Mouse (Mus musculus) embryonic facial prominence, embryonic 11.5 days (tissue): Measurements from ENCODE around the gene Lct. TPM values are rescaled to one million over a fixed set of nuclear protein-coding genes. Genes with fewer than 3 reads are reported as not detected.

Source experiments
- ATAC-seq: fragments of 200-750 bp; cut with Nextera tagmentation; replicated peaks from 2 replicates; pipeline ENCODE4 v1.8.0; 2017; ENCODE audit warnings: low read depth; ENCODE audit not compliant: insufficient number of reproducible peaks, low FRiP score, low TSS enrichment
- DNase-seq: peaks from one replicate; pipeline ENCODE4 v3.0.0-alpha.2; 2015; ENCODE audit warnings: low spot score
- H3K27ac ChIP-seq: fragments of 300-500 bp; sonication (generic); replicated peaks from 2 replicates; pipeline ENCODE4 v1.5.1; 2014; ENCODE audit warnings: mild to moderate bottlenecking, low read depth, low read length, control low read depth
- H3K27me3 ChIP-seq: fragments of 300-500 bp; sonication (generic); 2 replicates; pipeline ENCODE4 v1.6.1; 2014; ENCODE audit warnings: mild to moderate bottlenecking, low read length, moderate library complexity, mixed read lengths; ENCODE audit not compliant: control insufficient read depth, insufficient read depth
- H3K36me3 ChIP-seq: fragments of 300-500 bp; sonication (generic); replicated peaks from 2 replicates; pipeline ENCODE4 v1.6.1; 2014; ENCODE audit warnings: low read depth, mild to moderate bottlenecking, low read length, moderate library complexity, mixed read lengths; ENCODE audit not compliant: control insufficient read depth, insufficient read depth
- H3K4me1 ChIP-seq: fragments of 300-500 bp; sonication (generic); 2 replicates; pipeline ENCODE4 v1.6.1; 2014; ENCODE audit warnings: low read length, mixed read lengths; ENCODE audit not compliant: control insufficient read depth, insufficient read depth
- H3K4me2 ChIP-seq: fragments of 300-500 bp; sonication (generic); 2 replicates; pipeline ENCODE4 v1.6.1; 2014; ENCODE audit warnings: low read depth, mild to moderate bottlenecking, control low read depth, low read length, moderate library complexity
- H3K4me3 ChIP-seq: fragments of 300-500 bp; sonication (generic); 2 replicates; pipeline ENCODE4 v1.5.1; 2014; ENCODE audit warnings: low read depth, low read length, control low read depth
- H3K9ac ChIP-seq: fragments of 300-500 bp; sonication (generic); replicated peaks from 2 replicates; pipeline ENCODE4 v1.6.1; 2014; ENCODE audit warnings: mild to moderate bottlenecking, control low read depth, low read length
- H3K9me3 ChIP-seq: fragments of 300-500 bp; sonication (generic); replicated peaks from 2 replicates; pipeline ENCODE4 v1.6.1; 2016; ENCODE audit warnings: mild to moderate bottlenecking, low read length, inconsistent platforms, mixed read lengths; ENCODE audit not compliant: control insufficient read depth
- WGBS: fragments of 180-500 bp; shearing (Covaris S2); extraction: QIAGEN DNeasy Blood & Tissue Kit; methylation state at CpG from one replicate; pipeline ENCODE4 v1.1.7; 2014; 5-methylcytosine and 5-hydroxymethylcytosine counted together
- polyA plus RNA-seq: library from polyadenylated mRNA; unstranded; fragments of >200 nt; fragmentation: Nextera tagmentation; extraction: Ambion mirVana; gene quantifications from 2 replicates; pipeline ENCODE4 v1.2.1, GENCODE M21; 2014

The Lct gene
- polyA plus RNA-seq, 1 experiment from 2014 or later = 0.18 TPM

GRCm38 (mm10) chr1:128358276-128358675 is 30.2 kb upstream of the Lct start:
- Histone ChIP-seq H3K36me3 (no peaks in the 10 kb centered on the region; the same call in 1 of the 2 replicates), H3K9me3 (no peaks in the 10 kb centered on the region), H3K27me3 (no peaks in the 10 kb centered on the region), H3K27ac (no peak overlapping the region), H3K9ac (peak overlapping the region; percentile 84), H3K4me1 (no peaks in the 10 kb centered on the region; the same call in 1 of the 2 replicates), H3K4me2 (peak overlapping the region; percentile 58), H3K4me3 (peak overlapping the region; percentile 74)
- no peak for DNase-seq
- ATAC-seq = no peak
- WGBS = 72% methylated on average over 6 of the region's 6 CpGs

DNA sequence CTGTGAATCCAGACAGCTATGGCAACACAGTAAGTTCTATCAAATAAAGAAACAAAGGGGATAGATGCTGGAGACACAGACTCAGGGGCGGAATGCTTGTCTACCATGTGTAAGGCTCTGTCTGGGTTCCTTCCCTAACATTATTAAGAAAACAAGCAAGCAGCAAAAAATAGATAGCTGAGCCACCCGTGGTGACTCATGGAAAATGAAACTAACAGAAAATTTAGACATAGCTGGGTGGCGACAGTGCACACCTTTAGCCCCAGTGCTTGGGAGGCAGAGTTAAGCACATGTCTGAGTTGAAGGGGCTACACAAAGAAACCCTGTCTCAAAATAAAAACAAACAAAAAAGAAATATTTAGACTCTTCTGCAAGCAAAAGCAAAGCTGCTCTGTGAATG is 29.3 kb upstream of the Lct start:
- ATAC-seq (no peak), DNase-seq (no peak)
- 51% methylated on average over 3 of the region's 3 CpGs for WGBS
- no peaks in the 10 kb centered on the region for H3K27me3 ChIP-seq
- H3K4me3 ChIP-seq = peak overlapping the region; percentile 74; the same call in 1 of the 2 replicates
- no peak overlapping the region for H3K27ac ChIP-seq
- no peaks in the 10 kb centered on the region; the same call in 1 of the 2 replicates for H3K4me1 ChIP-seq
- H3K9me3 ChIP-seq = no peaks in the 10 kb centered on the region
- peak overlapping the region; percentile 58 for H3K4me2 ChIP-seq
- H3K36me3 ChIP-seq = no peaks in the 10 kb centered on the region; the same call in 1 of the 2 replicates
- peak overlapping the region; percentile 28; the same call in 1 of the 2 replicates for H3K9ac ChIP-seq

DNA sequence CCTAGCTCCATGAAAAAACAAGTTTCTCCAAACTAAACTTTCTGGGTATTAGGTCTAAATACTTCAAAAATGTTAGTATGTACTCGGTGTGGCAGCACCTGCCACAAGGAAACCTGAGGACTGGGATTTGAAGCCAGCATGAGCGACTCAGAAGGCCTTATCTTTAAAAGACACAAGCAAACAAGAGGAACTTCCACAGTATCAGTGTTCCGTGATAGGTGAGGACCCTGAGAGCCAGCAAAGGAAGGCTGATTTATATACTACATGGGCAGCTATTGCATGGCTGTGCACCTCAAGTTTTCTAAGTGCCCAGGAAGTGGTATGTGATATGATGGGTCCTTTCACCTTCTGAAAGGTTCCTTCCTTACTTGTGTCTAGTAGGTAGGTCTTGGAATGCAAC is 25.0 kb upstream of the Lct start:
- Histone ChIP-seq H3K27me3 (no peaks in the 10 kb centered on the region), H3K36me3 (peaks cover 8% of the 10 kb centered on the region), H3K27ac (no peak overlapping the region), H3K4me2 (no peak overlapping the region), H3K4me1 (no peaks in the 10 kb centered on the region; the same call in 1 of the 2 replicates), H3K9ac (no peak overlapping the region), H3K9me3 (no peaks in the 10 kb centered on the region), H3K4me3 (no peak overlapping the region)
- DNase-seq (no peak), ATAC-seq (no peak)
- WGBS = 91% methylated on average over 3 of the region's 3 CpGs

DNA sequence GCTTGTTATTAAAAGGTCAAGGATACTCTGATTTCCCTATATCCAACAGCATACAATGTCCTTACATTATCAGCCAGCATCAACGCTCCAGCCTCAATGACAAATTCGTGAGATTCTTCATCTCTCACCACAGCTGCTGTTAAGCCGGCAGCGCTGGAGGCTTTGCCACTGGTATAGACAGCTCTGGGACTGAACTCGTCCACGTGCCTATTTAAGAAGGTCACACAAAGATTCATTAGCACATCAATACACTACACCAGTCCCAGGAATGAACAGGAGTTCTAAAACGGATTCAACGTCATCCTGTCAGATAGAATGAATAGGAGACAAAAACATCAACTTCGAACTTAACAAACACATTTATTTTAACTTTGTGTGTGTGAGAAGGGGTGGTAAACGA is 16.1 kb upstream of the Lct start:
- ATAC-seq (no peak), DNase-seq (no peak)
- H3K27me3 ChIP-seq = no peaks in the 10 kb centered on the region
- no peaks in the 10 kb centered on the region for H3K9me3 ChIP-seq
- no peak overlapping the region for H3K4me3 ChIP-seq
- H3K9ac ChIP-seq = no peak overlapping the region
- WGBS = 79% methylated on average over 10 of the region's 10 CpGs
- peaks cover 10% of the 10 kb centered on the region for H3K36me3 ChIP-seq
- H3K27ac ChIP-seq = no peak overlapping the region
- H3K4me2 ChIP-seq = no peak overlapping the region
- H3K4me1 ChIP-seq = no peaks in the 10 kb centered on the region

DNA sequence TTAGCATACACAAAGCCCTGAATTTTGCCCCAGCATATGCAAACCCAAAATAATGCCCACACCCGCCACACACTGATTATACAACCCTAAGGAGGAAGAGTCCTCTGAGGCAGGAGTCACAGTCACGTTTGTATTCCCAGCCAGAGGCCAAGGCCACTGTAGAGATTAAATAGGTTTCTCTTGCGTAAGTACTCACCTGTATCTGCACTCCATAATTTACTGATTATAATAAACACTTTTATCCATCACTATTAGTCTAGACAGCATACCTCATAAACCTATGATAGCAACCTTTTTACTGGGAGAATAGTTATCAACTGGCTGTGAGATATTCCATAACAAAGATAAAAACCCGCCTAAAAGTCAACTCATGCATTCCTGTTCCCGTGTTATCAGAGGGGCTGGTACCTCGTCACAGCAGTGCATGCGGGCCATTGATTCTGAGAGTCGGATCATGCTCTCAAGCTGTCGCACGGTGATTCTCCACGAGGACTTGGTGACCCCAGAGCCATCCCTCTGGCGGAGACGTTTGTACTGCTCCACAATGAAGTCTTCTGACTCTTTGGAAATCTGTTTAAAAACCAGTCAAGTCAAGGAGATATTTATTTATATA is 9.7 kb upstream of the Lct start:
- Histone ChIP-seq H3K9ac (no peak overlapping the region), H3K4me1 (no peaks in the 10 kb centered on the region), H3K36me3 (peaks cover 11% of the 10 kb centered on the region), H3K27ac (no peak overlapping the region), H3K9me3 (no peaks in the 10 kb centered on the region), H3K4me3 (no peak overlapping the region), H3K4me2 (no peak overlapping the region), H3K27me3 (no peaks in the 10 kb centered on the region)
- ATAC-seq (no peak), DNase-seq (no peak)
- whole genome bisulfite sequencing = 93% methylated on average over 13 of the region's 13 CpGs

DNA sequence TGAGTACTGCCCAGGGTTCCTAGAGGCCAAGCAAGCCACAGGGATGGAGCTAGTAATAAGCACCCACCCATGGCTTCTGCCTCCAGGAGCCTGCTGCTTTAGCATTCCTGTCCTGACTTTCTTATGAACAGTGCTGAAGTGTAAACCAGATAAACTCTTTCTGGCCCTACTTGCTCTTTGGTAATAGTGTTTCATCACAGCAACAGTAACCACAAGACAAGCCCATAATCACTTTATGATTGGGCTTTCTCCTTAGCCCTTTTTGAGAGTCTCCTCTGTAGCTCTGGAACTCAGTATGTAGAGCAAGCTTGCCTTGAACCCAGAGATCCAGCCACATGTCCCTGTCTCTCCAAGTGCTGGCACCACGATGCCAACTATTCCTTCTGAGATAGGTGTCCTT is 2.2 kb upstream of the Lct start:
- H3K4me2 ChIP-seq = no peak overlapping the region

DNA sequence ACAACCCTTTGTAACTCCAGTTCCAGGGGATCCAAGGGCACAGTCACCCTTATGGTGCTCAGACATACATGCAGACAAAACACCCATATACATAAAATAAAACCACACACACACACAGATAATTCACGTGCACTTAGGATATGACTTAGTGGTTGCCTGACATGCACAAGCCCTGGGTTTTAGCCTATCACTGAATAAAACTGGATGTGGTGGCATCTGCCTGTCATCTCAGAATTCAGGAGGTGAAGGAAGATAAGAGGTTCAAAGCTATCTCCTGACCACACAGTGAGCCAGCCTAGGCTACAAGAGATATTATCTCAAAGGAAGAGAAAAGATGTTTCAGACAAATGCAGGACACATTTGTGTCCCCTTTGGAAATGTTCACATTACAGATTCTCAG is 953 bp downstream of the Lct start:
- Histone ChIP-seq H3K4me3 (no peak overlapping the region), H3K27me3 (no peaks in the 10 kb centered on the region), H3K36me3 (peaks cover 3% of the 10 kb centered on the region), H3K9me3 (no peaks in the 10 kb centered on the region), H3K9ac (no peak overlapping the region), H3K4me2 (no peak overlapping the region), H3K4me1 (no peaks in the 10 kb centered on the region), H3K27ac (no peak overlapping the region)
- WGBS = 95% methylated on average over 1 of the region's 1 CpGs
- no peak for ATAC-seq
- DNase-seq = no peak

More for the DNA sequence above, 2.2 kb upstream of the Lct start:
- Histone ChIP-seq H3K9ac (no peak overlapping the region), H3K36me3 (peaks cover 11% of the 10 kb centered on the region), H3K27ac (no peak overlapping the region), H3K4me3 (no peak overlapping the region), H3K27me3 (no peaks in the 10 kb centered on the region), H3K9me3 (no peaks in the 10 kb centered on the region), H3K4me1 (no peaks in the 10 kb centered on the region)
- 100% methylated on average over 1 of the region's 1 CpGs for WGBS
- ATAC-seq (no peak), DNase-seq (no peak)

- WGBS = 69% methylated on average over 2 of the region's 2 CpGs
- no peaks in the 10 kb centered on the region for H3K27me3 ChIP-seq
- H3K4me3 ChIP-seq = no peak overlapping the region
- no peak overlapping the region for H3K4me2 ChIP-seq
- H3K36me3 ChIP-seq = no peaks in the 10 kb centered on the region; the same call in 1 of the 2 replicates
- no peak for DNase-seq
- H3K4me1 ChIP-seq = no peaks in the 10 kb centered on the region
- H3K27ac ChIP-seq = no peak overlapping the region
- no peak for ATAC-seq
- H3K9me3 ChIP-seq = no peaks in the 10 kb centered on the region
- no peak overlapping the region for H3K9ac ChIP-seq
These were observed 3.3 kb downstream of the Lct start for GRCm38 (mm10) chr1:128324776-128325175.
